Mouse (Mus musculus): ENCODE results near the gene Tmem270. TPM values are rescaled to one million over a fixed set of nuclear protein-coding genes. Genes with fewer than 3 reads are reported as not detected.

Tmem270 gene
- polyA plus RNA-seq, 1 experiment from 2014 or later: not detected

GRCm38 (mm10) chr5:134887447-134888335 is 18.8 kb downstream of the Tmem270 start:
- Histone ChIP-seq H3K4me2 (peak overlapping the region; percentile 27), H3K27me3 (replicated peaks) (no peaks in the 10 kb centered on the region; the same call in 1 of the 2 replicates), H3K9ac (no peak overlapping the region), H3K9me3 (peaks cover 2% of the 10 kb centered on the region; the same call in 1 of the 2 replicates), H3K4me1 (peaks cover 12% of the 10 kb centered on the region), H3K36me3 (no peaks in the 10 kb centered on the region), H3K27ac (replicated peaks) (peak overlapping the region; percentile 70), H3K4me3 (no peak overlapping the region)
- WGBS: 57% methylated on average over 18 of the region's 18 CpGs
- peak; percentile 55; the same call in 1 of the 2 replicates for ATAC-seq (ENCODE audit: extremely low read depth, insufficient number of reproducible peaks, low FRiP score, low TSS enrichment)

- no peak overlapping the region for H3K4me3 ChIP-seq
- H3K4me1 ChIP-seq: peaks cover 4% of the 10 kb centered on the region; the same call in 1 of the 2 replicates
- ATAC-seq (ENCODE audit: extremely low read depth, insufficient number of reproducible peaks, low FRiP score, low TSS enrichment): no peak
- H3K9me3 ChIP-seq: peaks cover 7% of the 10 kb centered on the region; the same call in 1 of the 2 replicates
- WGBS: 58% methylated on average over 3 of the region's 3 CpGs
- H3K36me3 ChIP-seq: no peaks in the 10 kb centered on the region
- no peaks in the 10 kb centered on the region; the same call in 1 of the 2 replicates for H3K27me3 ChIP-seq (replicated peaks)
- H3K27ac ChIP-seq (replicated peaks): no peak overlapping the region
- H3K4me2 ChIP-seq: no peak overlapping the region
- H3K9ac ChIP-seq: no peak overlapping the region
These were observed 23.5 kb downstream of the Tmem270 start for GRCm38 (mm10) chr5:134883077-134883476.

DNA sequence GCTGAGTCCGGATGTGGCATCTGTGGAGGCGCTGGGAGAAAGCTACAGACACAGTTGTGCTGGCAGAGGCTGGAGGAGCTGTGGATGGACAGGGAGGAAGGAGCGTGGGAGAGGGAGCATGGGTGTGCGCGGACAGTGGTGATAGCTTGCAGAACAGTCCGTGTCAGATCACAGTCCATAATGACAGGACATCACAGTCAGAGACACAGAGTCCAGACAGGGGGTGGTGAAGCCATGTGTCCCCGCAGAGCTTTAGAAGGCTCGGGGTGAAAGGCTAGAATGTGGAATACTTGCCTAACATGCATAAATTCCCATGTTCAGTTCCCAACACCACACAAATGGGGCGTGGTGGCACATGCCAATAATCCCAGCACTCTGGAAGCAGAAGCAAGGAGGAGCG is 29.7 kb downstream of the Tmem270 start:
- no peak overlapping the region for H3K9ac ChIP-seq
- no peaks in the 10 kb centered on the region; the same call in 1 of the 2 replicates for H3K27me3 ChIP-seq (replicated peaks)
- ATAC-seq (ENCODE audit: extremely low read depth, insufficient number of reproducible peaks, low FRiP score, low TSS enrichment): no peak
- H3K4me2 ChIP-seq: no peak overlapping the region
- no peaks in the 10 kb centered on the region for H3K4me1 ChIP-seq
- H3K36me3 ChIP-seq: no peaks in the 10 kb centered on the region
- H3K9me3 ChIP-seq: peaks cover 7% of the 10 kb centered on the region; the same call in 1 of the 2 replicates
- 48% methylated on average over 10 of the region's 10 CpGs for WGBS
- H3K4me3 ChIP-seq: no peak overlapping the region
- no peak overlapping the region for H3K27ac ChIP-seq (replicated peaks)

GRCm38 (mm10) chr5:134875245-134875644 is 31.3 kb downstream of the Tmem270 start:
- no peaks in the 10 kb centered on the region; the same call in 1 of the 2 replicates for H3K27me3 ChIP-seq (replicated peaks)
- no peaks in the 10 kb centered on the region for H3K36me3 ChIP-seq
- no peak overlapping the region for H3K9ac ChIP-seq
- H3K9me3 ChIP-seq: no peaks in the 10 kb centered on the region
- H3K4me2 ChIP-seq: no peak overlapping the region
- ATAC-seq (ENCODE audit: extremely low read depth, insufficient number of reproducible peaks, low FRiP score, low TSS enrichment): no peak
- no peak overlapping the region for H3K4me3 ChIP-seq
- H3K27ac ChIP-seq (replicated peaks): no peak overlapping the region
- no peaks in the 10 kb centered on the region for H3K4me1 ChIP-seq
- WGBS: 91% methylated on average over 5 of the region's 5 CpGs

GRCm38 (mm10) chr5:134873956-134874879 is 32.3 kb downstream of the Tmem270 start:
- Histone ChIP-seq H3K4me1 (no peaks in the 10 kb centered on the region), H3K9ac (no peak overlapping the region), H3K4me2 (no peak overlapping the region), H3K27me3 (replicated peaks) (no peaks in the 10 kb centered on the region; the same call in 1 of the 2 replicates), H3K9me3 (no peaks in the 10 kb centered on the region), H3K36me3 (no peaks in the 10 kb centered on the region), H3K27ac (replicated peaks) (no peak overlapping the region), H3K4me3 (no peak overlapping the region)
- no peak for ATAC-seq (ENCODE audit: extremely low read depth, insufficient number of reproducible peaks, low FRiP score, low TSS enrichment)
- WGBS: 59% methylated on average over 21 of the region's 21 CpGs

DNA sequence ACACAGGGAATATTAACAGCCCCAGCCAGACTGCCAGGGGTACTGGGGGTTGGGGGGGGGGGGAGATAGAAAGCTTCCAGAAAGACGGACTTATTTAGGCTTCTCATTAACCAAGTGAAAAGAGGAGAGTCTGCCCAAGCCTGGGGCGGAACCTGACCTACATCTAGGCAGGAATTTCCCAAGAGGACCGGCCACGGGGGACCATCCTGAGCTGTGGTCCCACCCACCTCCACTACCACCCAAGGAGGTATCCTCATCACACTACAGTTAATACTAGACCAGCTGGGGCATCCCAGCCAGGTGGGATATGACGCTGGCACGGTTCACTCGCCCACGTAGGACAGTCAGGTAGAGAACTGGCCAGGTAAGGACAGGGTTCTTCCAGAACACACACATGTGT is 33.5 kb downstream of the Tmem270 start:
- ATAC-seq (ENCODE audit: extremely low read depth, insufficient number of reproducible peaks, low FRiP score, low TSS enrichment): no peak
- Histone ChIP-seq H3K27ac (replicated peaks) (no peak overlapping the region), H3K9ac (no peak overlapping the region), H3K4me3 (no peak overlapping the region), H3K36me3 (no peaks in the 10 kb centered on the region), H3K27me3 (replicated peaks) (no peaks in the 10 kb centered on the region; the same call in 1 of the 2 replicates), H3K9me3 (no peaks in the 10 kb centered on the region), H3K4me1 (peaks cover 3% of the 10 kb centered on the region), H3K4me2 (no peak overlapping the region)
- 83% methylated on average over 8 of the region's 8 CpGs for WGBS

- H3K4me3 ChIP-seq: no peak overlapping the region
- H3K9ac ChIP-seq: no peak overlapping the region
- H3K4me1 ChIP-seq: peaks cover 7% of the 10 kb centered on the region
- no peaks in the 10 kb centered on the region for H3K9me3 ChIP-seq
- WGBS: 68% methylated on average over 5 of the region's 5 CpGs
- no peak overlapping the region for H3K4me2 ChIP-seq
- no peaks in the 10 kb centered on the region for H3K27me3 ChIP-seq (replicated peaks)
- no peaks in the 10 kb centered on the region for H3K36me3 ChIP-seq
- no peak overlapping the region for H3K27ac ChIP-seq (replicated peaks)
- ATAC-seq (ENCODE audit: extremely low read depth, insufficient number of reproducible peaks, low FRiP score, low TSS enrichment): no peak
These were observed 33.9 kb downstream of the Tmem270 start for GRCm38 (mm10) chr5:134872597-134872996.

GRCm38 (mm10) chr5:134868506-134868905 is 38.0 kb downstream of the Tmem270 start:
- no peak for ATAC-seq (ENCODE audit: extremely low read depth, insufficient number of reproducible peaks, low FRiP score, low TSS enrichment)
- Histone ChIP-seq H3K4me2 (no peak overlapping the region), H3K4me1 (peaks cover 24% of the 10 kb centered on the region), H3K27me3 (replicated peaks) (0 out of 2 replicates have a peak, but pooled peaks cover 6% of the 10 kb centered on the region), H3K36me3 (no peaks in the 10 kb centered on the region), H3K4me3 (no peak overlapping the region), H3K9ac (no peak overlapping the region), H3K9me3 (no peaks in the 10 kb centered on the region), H3K27ac (replicated peaks) (no peak overlapping the region)
- WGBS: 68% methylated on average over 5 of the region's 5 CpGs

GRCm38 (mm10) chr5:134867320-134868144 is 39.0 kb downstream of the Tmem270 start:
- Histone ChIP-seq H3K4me2 (peak overlapping the region; percentile 43), H3K4me1 (peaks cover 24% of the 10 kb centered on the region), H3K36me3 (no peaks in the 10 kb centered on the region), H3K27ac (replicated peaks) (no peak overlapping the region), H3K9ac (peak overlapping the region; percentile 52), H3K27me3 (replicated peaks) (0 out of 2 replicates have a peak, but pooled peaks cover 6% of the 10 kb centered on the region), H3K9me3 (no peaks in the 10 kb centered on the region), H3K4me3 (no peak overlapping the region)
- no peak for ATAC-seq (ENCODE audit: extremely low read depth, insufficient number of reproducible peaks, low FRiP score, low TSS enrichment)
- WGBS: 31% methylated on average over 18 of the region's 18 CpGs

DNA sequence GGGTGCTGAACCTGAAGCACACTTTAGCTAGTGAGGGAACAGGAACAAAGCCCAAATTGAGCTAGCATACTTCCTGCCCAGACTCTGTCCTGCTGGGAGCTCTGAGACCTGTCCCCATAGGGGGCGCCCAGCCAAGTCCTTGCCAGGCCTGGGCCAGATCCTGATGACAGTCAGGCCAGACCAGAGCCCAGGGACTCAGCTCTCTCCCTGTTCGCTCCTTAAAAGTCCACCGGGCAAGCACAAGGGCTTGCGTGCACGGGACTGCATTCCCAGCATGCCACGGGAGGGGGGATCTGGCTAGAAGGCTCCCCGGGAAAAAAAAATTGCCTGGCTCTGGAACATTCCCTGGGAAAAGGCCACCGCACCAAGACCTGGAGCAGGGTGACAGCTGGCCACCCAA is 41.4 kb downstream of the Tmem270 start:
- Histone ChIP-seq H3K27ac (replicated peaks) (peak overlapping the region; percentile 63), H3K36me3 (no peaks in the 10 kb centered on the region), H3K9ac (peak overlapping the region; percentile 14; the same call in 1 of the 2 replicates), H3K4me3 (no peak overlapping the region), H3K4me2 (no peak overlapping the region), H3K27me3 (replicated peaks) (0 out of 2 replicates have a peak, but pooled peaks cover 6% of the 10 kb centered on the region), H3K9me3 (no peaks in the 10 kb centered on the region), H3K4me1 (peaks cover 24% of the 10 kb centered on the region)
- ATAC-seq (ENCODE audit: extremely low read depth, insufficient number of reproducible peaks, low FRiP score, low TSS enrichment): no peak
- 30% methylated on average over 8 of the region's 8 CpGs for WGBS
